Mouse (Mus musculus): ENCODE measurements around the gene Phpt1.

Gene Phpt1

GRCm38 (mm10) chr2:25582466-25583119 lies 7.6 kb upstream of the Phpt1 start:
- peak in 1 of 2 experiments; percentile 28 for DNase-seq (ENCODE audit: low spot score in 2 of 2)

- DNase-seq (ENCODE audit: low spot score in 2 of 2), result no peak
Measured at GRCm38 (mm10) chr2:25581901-25582301, 6.9 kb upstream of the Phpt1 start.

GRCm38 (mm10) chr2:25581294-25581864 lies 6.4 kb upstream of the Phpt1 start, which contains the start of gene Ajm1:
Gene Ajm1 (minus strand): TSS chr2:25581757.
- DNase-seq (ENCODE audit: low spot score in 2 of 2), result peak; percentile 66 to 69

GRCm38 (mm10) chr2:25580621-25581101 lies 5.6 kb upstream of the Phpt1 start:
- no peak for DNase-seq (ENCODE audit: low spot score in 2 of 2)

- peak; percentile 45 to 61 for DNase-seq (ENCODE audit: low spot score in 2 of 2)
Measured at GRCm38 (mm10) chr2:25579737-25580460, 4.9 kb upstream of the Phpt1 start.

- DNase-seq (ENCODE audit: low spot score in 2 of 2), result no peak
Measured at GRCm38 (mm10) chr2:25578796-25579736, 4.0 kb upstream of the Phpt1 start.

GRCm38 (mm10) chr2:25577951-25578795 lies 3.1 kb upstream of the Phpt1 start:
- DNase-seq (ENCODE audit: low spot score in 2 of 2), result no peak

- no peak for DNase-seq (ENCODE audit: low spot score in 2 of 2)
Measured at GRCm38 (mm10) chr2:25576965-25577891, 2.2 kb upstream of the Phpt1 start.

GRCm38 (mm10) chr2:25576028-25576850 lies 1.2 kb upstream of the Phpt1 start:
- DNase-seq (ENCODE audit: low spot score in 2 of 2), result no peak

GRCm38 (mm10) chr2:25575432-25576027 lies 506 bp upstream of the Phpt1 start:
- DNase-seq (ENCODE audit: low spot score in 2 of 2), result peak; percentile 50 to 54

- no peak for DNase-seq (ENCODE audit: low spot score in 2 of 2)
Measured at GRCm38 (mm10) chr2:25574136-25574535, 888 bp downstream of the Phpt1 start.

GRCm38 (mm10) chr2:25573068-25573467 lies 2.0 kb downstream of the Phpt1 start:
- no peak for DNase-seq (ENCODE audit: low spot score in 2 of 2)

GRCm38 (mm10) chr2:25571221-25571620 lies 3.8 kb downstream of the Phpt1 start:
- DNase-seq (ENCODE audit: low spot score in 2 of 2), result no peak

GRCm38 (mm10) chr2:25569323-25569722 lies 5.7 kb downstream of the Phpt1 start:
- DNase-seq (ENCODE audit: low spot score in 2 of 2), result no peak

GRCm38 (mm10) chr2:25568473-25569019 lies 6.5 kb downstream of the Phpt1 start:
- DNase-seq (ENCODE audit: low spot score in 2 of 2), result no peak

GRCm38 (mm10) chr2:25566558-25566957 lies 8.5 kb downstream of the Phpt1 start:
- no peak for DNase-seq (ENCODE audit: low spot score in 2 of 2)

- DNase-seq (ENCODE audit: low spot score in 2 of 2), result no peak
Measured at GRCm38 (mm10) chr2:25565741-25566140, 9.3 kb downstream of the Phpt1 start.

- DNase-seq (ENCODE audit: low spot score in 2 of 2), result no peak
Measured at GRCm38 (mm10) chr2:25561946-25562345, 13.1 kb downstream of the Phpt1 start.
